Mouse (Mus musculus) cerebellum, adult 2 months (tissue): ENCODE measurements around the gene Sox5.

Source experiments
- CTCF ChIP-seq: fragments of 200-500 bp; IDR thresholded peaks from 2 replicates; pipeline ENCODE4 v1.5.1; 2011; ENCODE audit warnings: low read depth, mild to moderate bottlenecking, control low read depth, low read length, moderate library complexity, borderline replicate concordance; ENCODE audit not compliant: insufficient read depth
- POLR2A ChIP-seq: fragments of 200-500 bp; IDR thresholded peaks from 2 replicates; pipeline ENCODE4 v1.6.1; 2011; ENCODE audit warnings: low read length, control low read depth, borderline replicate concordance; ENCODE audit not compliant: insufficient read depth

DNA sequence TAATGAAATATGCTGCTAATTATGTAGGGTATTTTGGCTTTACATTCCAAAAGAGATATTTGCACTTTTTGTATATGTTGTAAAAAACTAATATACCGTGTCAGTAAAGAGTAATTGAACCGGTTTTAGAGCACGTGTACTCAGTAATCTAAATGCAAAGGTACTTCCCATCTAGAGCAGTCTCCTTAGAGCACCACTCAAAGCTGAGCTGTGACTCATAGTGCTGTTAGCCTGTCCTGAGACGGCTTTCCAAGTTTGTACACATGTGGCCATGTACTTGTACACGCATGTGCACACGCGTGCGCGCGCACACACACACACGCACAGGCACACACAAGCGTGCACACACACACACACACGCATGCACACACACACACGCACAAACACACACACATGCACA is 25.3 kb downstream of the Sox5 start:
- TF ChIP-seq POLR2A, result no peak
- TF ChIP-seq CTCF, result no peak
